Mouse (Mus musculus) E14TG2a.4 (cell line): ENCODE measurements around the gene Ahcyl1.

Experiments used
- CTCF ChIP-seq: conservative IDR thresholded peaks from 2 replicates; pipeline ENCODE4 v1.5.1; 2014; ENCODE audit warnings: low read length
- NANOG ChIP-seq: IDR thresholded peaks from 2 replicates; pipeline ENCODE4 v1.6.1; 2014; ENCODE audit warnings: borderline replicate concordance, low read length, mixed read lengths
- POU5F1 ChIP-seq: IDR thresholded peaks from 2 replicates; pipeline ENCODE4 v1.6.1; 2014; ENCODE audit warnings: low read length, borderline replicate concordance

DNA sequence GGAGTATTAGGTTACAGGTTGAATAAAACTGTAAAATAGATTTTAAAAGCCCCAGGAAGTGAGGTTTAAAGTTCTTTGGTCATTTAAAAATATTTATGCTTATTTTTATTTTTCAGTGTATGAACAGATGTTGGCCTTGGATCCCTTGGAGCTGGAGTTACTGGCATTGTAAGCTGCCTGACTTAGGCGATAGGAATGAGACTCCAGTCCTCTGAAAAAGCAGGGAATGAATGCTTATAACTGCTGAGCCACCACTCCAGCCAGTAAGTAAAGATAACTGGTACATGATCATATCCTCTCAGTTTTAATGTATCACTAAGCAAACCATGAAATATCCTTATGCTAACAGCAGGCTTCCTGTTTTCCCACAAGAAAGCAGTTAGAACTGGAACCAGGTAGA is 8.1 kb downstream of the Ahcyl1 start:
- TF ChIP-seq CTCF (no peak), POU5F1 (no peak), NANOG (no peak)
